Mouse (Mus musculus) stomach, postnatal 0 days (tissue): Measurements from ENCODE around the gene Cdh4.

ENCODE experiments used
- CTCF ChIP-seq: IDR thresholded peaks from 2 replicates; pipeline ENCODE4 v1.5.1; 2016; ENCODE audit warnings: antibody characterized with exemption, low read depth, mild to moderate bottlenecking, moderate library complexity
- EP300 ChIP-seq: optimal IDR thresholded peaks from 2 replicates; pipeline ENCODE3; 2016; ENCODE audit warnings: antibody characterized with exemption

- no peak for TF ChIP-seq CTCF
- TF ChIP-seq EP300: no peak
Measured at GRCm38 (mm10) chr2:179723401-179723800, 281.2 kb downstream of the Cdh4 start.
